Mouse (Mus musculus) liver, adult 2 months (tissue): ENCODE measurements around the gene Map3k11.

Source experiments
- CTCF ChIP-seq: fragments of 200-500 bp; IDR thresholded peaks from 2 replicates; pipeline ENCODE4 v1.5.1; 2011; ENCODE audit warnings: low read depth, low read length, control low read depth
- POLR2A ChIP-seq: fragments of 200-500 bp; IDR thresholded peaks from 2 replicates; pipeline ENCODE4 v1.6.1; 2011; ENCODE audit warnings: low read length, control low read depth; ENCODE audit not compliant: insufficient read depth; ENCODE audit errors: extremely low read depth

DNA sequence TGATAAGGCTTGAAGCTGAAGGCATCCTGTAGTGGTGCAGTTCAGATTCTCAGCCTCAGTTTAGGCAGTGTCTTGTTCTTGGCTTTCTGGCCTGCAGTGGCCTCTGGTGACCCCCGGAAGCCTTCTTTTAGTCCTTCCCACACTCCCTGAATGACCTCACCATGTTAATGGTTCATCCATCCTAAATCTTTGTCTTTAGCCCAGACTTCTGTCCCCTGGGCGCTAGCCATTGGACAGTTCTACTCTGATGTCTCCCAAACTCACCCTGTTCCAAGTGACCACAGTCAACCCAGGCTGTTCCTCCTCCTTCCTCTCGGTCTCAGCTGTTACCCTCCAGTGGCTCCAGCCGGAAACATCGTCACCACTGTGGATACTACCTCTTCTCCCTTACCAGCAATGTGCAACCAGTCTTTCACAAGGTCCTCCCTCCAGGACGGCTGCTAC, 39.2 kb upstream of the Map3k11 start:
- no peak for TF ChIP-seq POLR2A
- no peak for TF ChIP-seq CTCF
